Mouse (Mus musculus) c-Kit-positive CD71-positive TER-119-positive erythroid progenitor cells, embryonic 14.5 days (primary cell): ENCODE measurements around the gene Nav1.

Experiments
- DNase-seq: peaks from one replicate; pipeline ENCODE4 v3.0.0-alpha.2; 2013; ENCODE audit warnings: low spot score

Gene Nav1

DNA sequence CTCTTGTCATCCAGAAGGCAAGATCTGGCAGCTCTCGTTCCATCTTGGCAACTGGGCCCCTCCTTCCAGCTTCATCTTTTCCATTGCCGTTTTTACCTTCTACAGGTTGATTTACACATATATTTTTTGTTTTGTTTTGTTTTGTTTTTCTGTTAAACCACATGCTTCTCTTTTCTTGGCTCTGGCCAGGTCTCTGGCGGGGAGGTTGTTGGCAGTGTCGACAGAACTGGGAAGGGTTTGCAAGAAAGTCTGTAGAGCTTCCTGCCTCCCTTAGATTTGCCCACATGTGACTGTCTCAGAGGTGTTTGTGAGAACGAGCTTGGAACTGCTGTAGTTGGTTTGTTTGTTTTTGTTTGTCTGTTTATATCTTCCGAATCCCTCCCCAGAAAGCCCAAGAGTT, 166.1 kb downstream of the Nav1 start:
- DNase-seq, result no peak

DNA sequence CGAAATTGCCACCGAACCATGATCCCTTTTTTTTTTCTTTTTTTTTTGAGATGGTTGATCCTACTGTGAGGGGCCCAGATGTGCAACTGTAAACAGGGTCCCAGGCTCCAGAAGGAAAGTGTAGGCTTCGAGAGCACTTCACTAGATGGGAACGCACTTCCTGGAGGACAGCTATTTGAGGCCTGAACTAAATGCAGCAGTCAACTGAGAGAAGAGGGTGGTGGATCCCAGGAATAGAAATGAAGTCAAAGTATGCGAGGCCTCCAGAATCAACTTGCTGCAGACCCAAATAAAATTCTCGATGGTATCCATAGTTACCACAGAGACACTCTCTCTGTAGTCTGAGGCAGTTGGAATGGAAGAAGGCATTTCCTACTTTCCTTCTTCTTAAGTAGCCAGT, 168.3 kb downstream of the Nav1 start:
- no peak for DNase-seq

DNA sequence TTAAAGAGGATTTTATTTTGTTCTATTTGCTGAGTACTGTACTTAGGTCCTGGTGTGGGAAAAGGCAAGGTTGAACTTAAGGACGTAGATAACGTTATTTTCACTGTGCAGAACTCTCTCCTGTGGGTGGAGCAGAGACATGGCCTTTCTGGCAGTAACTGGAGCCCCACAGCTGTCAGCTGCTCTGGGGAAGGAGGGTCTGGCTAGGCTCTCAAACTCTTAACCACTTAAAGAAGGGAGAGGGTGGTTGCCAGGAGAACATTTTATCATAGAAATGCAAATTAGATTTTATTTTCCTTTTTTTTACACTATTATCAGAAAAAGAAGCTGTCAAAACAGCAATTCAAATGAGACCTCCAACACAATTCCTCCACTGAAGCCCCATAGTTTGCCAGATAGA, 171.3 kb downstream of the Nav1 start:
- no peak for DNase-seq

DNA sequence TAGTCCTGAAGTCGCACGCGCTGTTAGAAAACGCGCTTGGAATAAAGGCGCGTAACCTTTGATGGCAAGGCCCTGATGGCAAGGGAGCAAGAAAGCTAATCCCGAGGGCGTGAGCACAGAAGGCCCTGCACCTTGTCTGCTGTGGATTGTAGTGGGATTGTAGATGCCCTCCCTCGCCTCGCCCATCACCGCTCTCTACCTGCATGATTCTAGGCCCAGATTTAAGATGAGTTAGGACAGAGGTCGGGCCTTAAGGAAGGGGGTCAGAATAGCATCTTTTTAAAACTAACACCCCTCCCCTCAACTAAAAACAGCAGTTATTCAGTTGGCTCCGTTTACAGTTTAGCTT, 176.5 kb downstream of the Nav1 start:
- DNase-seq, result no peak

DNA sequence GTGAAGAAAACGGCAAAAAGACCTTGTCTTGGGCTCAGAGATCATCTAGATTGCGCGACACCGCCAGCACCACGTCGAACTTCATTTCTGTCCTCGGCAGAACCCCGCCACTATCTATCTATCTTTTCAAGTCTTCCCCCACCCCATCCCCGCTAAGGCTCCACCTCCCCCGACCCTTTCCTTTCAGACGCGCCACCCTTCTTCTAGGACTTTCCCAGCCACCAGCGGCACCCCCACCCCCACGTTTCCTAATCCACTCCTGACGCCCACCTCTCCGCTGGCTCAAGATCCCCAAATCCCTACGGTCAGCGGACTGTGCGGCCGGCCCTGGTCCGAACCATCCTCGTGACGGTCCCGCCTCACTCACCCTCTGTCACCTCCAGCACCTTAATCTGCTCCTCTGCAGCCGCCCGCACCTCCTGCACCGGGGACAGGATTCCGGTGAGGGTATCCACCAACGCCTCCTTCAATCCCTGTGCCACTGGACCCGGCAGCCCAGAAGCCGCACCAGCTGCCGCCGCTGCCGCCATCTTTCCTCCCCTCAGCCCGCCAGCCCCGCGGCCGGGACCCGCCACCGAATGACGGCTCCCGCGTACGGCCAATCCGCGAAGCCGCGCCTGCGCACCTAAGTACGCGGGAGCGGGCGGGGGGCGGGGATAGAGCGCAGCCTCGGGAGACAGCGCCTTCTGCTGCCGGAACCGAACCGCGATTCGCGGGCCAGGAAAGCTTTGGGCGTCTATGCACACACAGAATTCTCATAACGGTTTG, 177.0 kb downstream of the Nav1 start, which contains the start of gene Ipo9:
Gene Ipo9 (minus strand): TSS at position 599 of the 768 bp plus-strand sequence.
- peak; percentile 83 for DNase-seq

DNA sequence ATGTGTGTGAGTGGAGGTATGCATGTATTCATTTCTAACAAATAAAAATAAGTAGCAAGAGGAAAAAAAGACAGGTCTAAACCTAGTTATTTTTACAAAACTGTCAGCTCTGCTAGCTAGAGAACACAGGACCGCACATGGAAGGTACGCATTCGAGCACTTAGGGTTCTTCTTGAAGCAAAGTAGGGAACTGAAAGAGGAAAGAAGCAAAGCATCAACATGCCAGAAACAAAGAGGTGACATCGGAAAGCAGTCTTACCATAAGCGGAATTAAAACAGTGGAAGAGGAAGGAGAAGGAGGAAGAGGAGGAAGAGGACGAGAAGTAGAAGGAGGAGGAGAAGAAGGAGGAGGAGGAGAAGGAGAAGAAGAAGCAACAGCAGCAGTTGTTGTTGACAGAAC, 179.7 kb downstream of the Nav1 start:
- no peak for DNase-seq

DNA sequence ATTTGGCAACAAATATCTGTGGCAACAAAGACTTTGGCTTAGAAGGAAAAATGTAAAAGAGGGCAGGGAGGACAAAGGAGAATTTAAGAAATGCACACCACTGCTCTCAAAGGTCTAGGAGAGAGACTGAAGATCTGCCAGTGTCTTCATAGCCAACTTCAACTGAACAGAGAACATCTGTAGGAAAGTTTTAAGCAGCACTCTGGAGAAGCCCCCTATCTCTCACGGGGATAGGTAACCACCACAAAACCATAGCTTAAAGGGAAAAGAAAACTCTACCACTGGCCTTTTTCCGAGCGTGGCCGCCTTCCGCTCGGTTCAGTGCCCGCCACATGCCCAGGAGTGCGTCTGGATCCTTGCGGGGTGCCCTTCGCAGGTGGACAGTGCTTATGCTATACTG, 180.4 kb downstream of the Nav1 start:
- no peak for DNase-seq

DNA sequence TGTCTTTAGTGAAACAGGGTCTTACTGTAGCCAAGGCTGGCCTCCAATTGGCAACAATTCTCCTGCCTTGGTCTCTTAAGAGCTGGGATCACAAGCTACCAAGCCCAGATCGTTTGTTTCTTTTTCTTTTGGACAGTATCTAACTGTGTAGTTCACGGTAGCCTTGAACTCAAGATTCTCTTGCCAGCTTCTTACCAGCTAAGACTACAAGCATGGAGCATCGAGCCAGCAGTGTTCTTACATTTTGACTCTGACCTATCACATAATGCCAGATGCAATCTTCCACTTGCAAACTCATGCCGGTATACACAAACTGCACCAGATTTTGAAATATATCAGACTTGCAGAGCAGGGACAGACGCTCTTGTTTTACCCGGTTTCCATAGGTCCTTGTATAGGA, 184.3 kb downstream of the Nav1 start:
- no peak for DNase-seq

DNA sequence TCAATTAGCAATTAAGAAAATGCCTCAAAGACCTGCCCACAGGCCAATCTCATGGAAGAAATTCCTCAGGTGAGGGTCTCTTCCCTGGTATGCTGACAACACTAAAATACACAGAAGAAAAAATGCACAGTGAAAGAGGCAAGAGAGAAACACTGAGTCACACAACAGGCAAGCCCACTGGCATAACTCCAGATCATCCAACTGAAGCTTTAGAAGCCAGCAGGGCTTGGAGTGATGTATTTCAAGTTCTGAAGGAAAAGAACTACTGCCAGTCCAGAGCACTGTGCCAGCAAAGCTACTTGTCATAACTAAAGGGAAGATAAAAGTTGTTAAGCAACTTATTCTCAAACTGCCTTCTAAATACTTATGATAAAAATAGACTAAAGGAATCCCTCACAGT, 193.1 kb downstream of the Nav1 start:
- no peak for DNase-seq

DNA sequence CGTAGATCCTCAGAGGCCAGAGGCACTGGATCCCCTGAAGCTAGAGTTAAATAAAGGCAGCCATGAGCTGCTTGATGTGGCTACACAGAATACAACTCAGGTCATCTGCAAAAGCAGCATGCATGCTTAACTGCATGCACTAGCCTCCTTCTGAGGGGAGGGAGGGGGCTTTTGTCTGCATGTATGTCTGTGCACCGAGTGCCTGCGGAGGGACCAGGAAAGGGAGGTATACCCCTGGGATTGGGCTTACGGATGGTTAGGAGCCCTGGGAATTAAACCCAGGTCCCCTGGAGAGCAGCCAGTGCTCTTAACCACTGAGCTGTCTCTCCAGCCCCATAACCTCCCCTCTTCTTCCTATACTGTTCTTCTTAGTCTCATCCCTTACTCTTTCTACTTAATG, 195.0 kb downstream of the Nav1 start:
- no peak for DNase-seq

DNA sequence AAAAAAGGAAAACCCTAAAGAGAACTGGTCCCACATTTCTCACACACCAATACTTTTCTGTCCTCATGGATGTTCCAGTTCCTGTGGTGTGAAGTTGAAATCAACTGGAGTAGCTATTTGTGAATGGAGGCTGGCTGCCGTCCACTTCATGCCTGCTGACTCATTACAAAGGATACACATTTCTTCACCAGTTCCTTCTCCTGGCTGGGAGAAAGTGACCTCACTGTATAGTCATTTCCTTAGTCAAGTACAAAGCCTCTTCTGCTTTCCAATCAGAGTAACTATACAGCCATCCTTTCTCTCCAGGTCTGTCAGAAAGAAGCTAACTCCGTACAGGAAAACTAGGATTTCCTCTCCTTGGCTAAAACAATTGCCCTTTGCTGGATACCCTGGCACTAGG, 196.1 kb downstream of the Nav1 start:
- DNase-seq, result no peak

DNA sequence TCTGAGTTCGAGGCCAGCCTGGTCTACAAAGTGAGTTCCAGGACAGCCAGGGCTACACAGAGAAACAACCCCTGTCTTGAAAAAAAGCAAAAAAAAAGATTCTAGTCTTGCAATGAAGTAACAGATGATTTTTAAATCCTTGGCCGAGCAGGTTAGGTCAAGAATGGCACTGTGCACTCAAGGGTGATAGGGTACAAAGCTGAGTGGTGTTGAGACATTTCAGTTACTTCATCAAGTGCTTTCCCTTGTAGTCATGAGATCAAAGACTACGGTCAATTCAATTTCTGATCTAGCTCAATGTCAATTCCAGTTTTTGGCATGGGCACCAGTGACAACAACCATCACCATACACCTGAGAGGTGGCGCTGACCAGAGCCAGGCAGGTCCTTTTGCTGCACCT, 198.1 kb downstream of the Nav1 start:
- DNase-seq, result no peak

DNA sequence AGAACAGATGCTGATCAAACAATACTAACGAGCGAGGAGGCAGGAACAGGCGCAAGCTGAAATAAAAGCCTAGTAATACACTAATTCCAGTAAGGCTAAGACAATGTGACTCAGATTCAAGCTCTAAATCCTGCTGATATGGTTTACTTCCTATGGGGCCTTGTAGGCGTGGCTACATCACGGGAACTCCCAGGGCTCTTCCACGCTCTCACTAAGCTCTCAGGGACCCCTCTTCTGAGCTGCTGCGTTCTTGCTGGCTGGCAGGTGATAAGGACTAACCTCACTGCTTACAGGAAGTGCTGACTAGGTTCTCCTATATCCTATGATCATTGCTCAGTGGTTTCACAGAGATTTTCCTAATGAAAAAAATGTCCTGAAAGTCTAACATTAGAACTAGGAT, 201.7 kb downstream of the Nav1 start:
- DNase-seq, result no peak

DNA sequence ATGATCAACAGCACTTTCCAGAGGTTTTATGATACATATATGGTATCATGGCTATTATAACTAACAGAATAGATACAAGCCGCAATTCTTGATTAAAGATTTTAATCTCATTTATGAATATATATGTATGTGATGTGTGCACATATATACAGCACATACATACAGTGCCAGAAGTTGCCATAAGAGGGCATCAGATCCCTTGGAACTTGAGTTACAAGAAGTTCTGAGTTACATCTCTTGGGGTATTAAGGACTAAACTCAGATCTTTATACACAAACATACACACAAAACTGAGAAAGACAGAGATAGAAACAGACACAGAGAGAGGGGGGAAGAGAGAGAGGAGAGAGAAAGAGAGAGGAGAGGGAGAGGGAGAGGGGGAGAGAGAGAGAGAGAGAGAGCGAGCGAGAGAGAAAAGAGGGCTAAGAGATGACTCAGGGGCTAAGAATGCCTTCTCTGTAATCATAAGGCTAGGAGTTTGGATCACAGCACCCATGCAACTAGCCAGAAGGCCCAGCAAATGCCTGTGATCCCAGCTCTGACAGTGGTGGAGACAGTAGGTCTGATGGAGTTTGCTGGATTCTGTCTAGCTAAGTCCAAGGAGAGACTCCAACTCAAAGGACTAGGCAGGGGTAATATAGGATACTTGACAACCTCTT, 205.5 kb downstream of the Nav1 start:
- DNase-seq, result no peak

DNA sequence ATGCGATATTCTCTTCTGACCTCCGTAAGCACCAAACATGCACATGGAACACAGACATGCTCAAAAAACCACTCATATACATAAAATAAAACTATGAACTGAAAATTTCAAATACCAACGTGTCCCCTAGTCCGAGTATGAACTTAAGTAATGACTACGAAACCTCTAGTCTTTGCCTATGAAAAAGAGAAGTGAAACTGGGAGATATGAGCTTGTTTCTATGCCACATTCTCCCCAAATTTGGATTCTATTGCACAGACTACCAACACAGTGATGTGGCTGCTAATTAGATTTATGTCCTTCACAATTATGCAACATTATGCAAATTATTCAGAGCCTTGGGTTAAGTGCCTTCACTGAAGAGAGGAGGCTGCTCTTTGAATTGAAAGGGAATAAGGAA, 207.6 kb downstream of the Nav1 start:
- DNase-seq, result no peak

DNA sequence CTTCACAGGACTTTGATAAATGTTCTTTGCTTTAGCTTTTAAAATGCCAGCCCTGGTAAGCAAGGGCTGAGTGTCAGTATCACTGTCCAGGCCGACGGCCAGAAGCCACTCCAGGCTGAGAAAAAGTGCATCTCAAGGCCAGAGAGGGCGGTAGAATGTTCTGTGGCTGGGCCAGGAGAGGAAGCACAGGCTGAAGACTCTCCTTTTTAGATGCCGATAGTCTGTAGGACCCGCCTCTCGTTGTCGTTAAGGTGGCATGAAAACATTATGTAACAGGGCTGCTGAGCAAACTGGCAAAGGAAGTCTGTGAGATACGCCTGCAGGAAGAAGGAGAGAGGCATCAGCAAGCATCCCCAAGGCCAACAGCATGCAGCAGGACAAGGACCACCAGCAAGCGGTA, 221.9 kb downstream of the Nav1 start:
- DNase-seq, result no peak
